Mouse (Mus musculus) adrenal gland, adult (tissue): ENCODE measurements at regions not wholly inside any gene's neighbourhood (a gene's known extent, or its start where the extent isn't known, plus 50 kb on each side); places are given as distances from the start of the nearest gene placed in this dataset.

Source experiments
- DNase-seq, 2 experiments: peaks; one replicate each; pipeline ENCODE4 v3.0.0; 2022 to 2023; ENCODE audit warnings: low spot score in 1 of 2; ENCODE audit not compliant: inconsistent age in 2 of 2

GRCm38 (mm10) chr1:23462411-23462810 lies 64.8 kb upstream of the Ogfrl1 start:
- DNase-seq: no peak

GRCm38 (mm10) chr1:23464081-23464480 lies 66.5 kb upstream of the Ogfrl1 start:
- DNase-seq: no peak

DNA sequence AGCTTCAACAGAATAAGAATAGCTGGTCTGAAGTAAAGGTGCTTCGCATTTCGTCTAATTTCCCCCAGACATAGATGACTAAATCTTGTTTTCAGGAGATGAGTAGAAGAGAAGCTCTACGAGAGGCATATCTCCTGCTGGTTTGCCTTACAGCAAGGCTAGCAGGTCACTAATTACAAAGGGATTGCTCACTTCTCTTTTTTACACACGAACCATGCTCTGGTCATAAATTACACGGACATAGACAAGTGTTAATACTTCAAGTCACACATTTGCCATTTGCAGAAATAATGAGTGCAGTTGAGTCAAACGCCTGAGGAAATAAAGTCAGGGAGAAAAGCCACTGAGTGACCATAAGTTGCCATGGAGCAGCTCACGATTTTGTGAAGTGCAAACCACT lies 68.8 kb upstream of the Ogfrl1 start:
- no peak for DNase-seq

GRCm38 (mm10) chr1:23467405-23467804 lies 69.8 kb upstream of the Ogfrl1 start:
- DNase-seq: no peak

- no peak for DNase-seq
These were observed 83.3 kb upstream of the Ogfrl1 start for GRCm38 (mm10) chr1:23480776-23481320.

GRCm38 (mm10) chr1:23484566-23484965 lies 87.0 kb upstream of the Ogfrl1 start:
- no peak for DNase-seq

- no peak for DNase-seq
These were observed 87.7 kb upstream of the Ogfrl1 start for GRCm38 (mm10) chr1:23485150-23485775.

DNA sequence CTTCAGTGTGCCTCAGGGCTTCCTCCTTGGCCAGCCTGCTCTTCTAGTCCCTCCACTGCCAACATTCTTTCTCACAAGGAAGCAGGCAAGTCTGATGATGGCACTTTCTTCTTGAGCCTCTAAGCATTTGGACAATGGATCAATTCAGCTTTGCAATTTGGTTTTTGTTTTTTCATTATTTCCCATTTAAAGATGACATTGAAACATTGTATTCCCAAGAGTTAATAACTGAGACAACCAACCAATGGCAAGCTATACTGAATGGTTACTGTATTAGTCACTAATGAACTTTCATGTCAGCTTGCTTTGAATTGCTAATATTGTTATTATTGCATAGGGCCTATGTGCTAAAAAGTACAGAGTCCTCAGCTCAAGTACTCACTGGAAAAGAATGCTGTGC lies 89.5 kb upstream of the Ogfrl1 start:
- no peak for DNase-seq

GRCm38 (mm10) chr1:23490640-23491039 lies 93.1 kb upstream of the Ogfrl1 start:
- DNase-seq: no peak

GRCm38 (mm10) chr1:23491041-23491440 lies 93.5 kb upstream of the Ogfrl1 start:
- no peak for DNase-seq

GRCm38 (mm10) chr1:23492981-23493380 lies 95.4 kb upstream of the Ogfrl1 start:
- DNase-seq: no peak

DNA sequence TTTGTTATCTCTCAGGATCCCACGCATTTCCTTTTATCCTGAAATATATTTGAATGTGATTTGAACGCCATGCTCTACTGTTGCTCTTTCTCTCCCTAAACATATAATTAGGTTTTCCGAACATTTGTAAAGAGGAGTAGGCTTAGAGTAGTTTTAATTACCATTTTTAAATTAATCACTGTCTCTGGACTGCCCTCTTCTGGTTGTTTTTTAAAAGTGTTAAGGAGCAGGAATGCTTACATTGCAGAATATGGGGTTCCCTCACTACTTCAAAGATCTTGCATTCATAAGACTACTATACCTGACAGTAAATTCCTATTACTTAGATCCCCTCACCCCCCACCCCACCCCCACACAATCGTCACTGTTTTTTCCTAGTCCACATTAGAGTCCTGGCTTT lies 97.8 kb upstream of the Ogfrl1 start:
- DNase-seq: peak in 1 of 2 experiments; percentile 22

GRCm38 (mm10) chr1:23520113-23520512 lies 122.5 kb upstream of the Ogfrl1 start:
- no peak for DNase-seq

DNA sequence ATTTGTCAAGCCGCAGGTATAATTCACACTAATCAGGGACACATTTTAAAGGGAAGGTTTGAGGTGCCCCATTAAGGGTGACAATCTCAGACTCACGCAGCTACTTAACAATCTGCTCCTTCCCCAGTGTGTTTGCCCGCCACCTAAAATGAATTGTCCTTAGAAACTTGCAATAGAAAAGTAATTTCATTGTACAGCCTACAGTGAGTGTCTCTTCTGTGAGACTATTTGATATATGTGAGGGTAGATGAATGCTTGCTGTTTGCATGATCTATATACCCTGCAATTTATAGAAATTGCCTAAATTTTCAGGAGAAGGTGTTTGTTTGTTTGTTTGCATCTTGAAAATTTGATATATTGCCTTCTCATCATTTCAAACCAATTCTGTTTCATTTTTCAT lies 135.1 kb upstream of the Ogfrl1 start:
- no peak for DNase-seq

DNA sequence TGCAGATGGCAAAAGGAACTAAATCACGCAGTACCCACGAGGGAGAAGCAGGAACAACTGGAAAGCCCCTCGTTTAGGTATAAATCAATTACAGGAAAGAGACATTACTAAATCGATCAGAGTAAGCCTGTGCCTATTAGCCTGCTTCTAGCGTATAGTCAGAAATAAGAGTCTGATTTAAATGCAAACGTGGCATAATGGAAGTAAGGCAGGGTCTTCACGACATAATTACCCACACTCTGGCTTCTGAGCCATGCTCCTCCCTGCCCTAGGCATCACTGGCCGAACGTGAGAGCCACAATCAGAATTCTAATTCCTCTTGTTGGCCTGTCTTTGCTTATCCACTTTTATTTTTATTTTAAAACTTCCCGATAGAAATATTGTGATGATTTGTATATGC lies 139.0 kb upstream of the Ogfrl1 start:
- no peak for DNase-seq

DNA sequence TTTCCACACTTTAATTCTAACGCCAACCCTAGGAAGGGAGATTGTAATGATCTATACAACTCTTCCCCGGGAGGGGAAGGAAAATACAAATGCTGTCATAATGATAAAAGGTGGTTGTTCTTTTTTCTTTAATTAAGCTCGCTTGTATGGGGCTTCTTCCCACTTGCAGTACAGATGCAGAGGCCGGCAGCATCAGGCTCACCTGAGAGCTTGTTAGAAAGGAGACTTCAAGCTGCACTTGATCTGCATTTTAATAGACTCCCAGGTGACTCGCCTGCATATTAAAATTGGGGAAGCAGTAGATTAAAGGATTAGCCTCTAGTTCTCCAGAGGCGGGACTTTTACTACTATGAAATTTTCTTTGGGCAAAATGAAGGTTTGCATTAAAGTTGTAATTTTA lies 140.8 kb upstream of the Ogfrl1 start:
- DNase-seq: no peak

- no peak for DNase-seq
These were observed 143.0 kb upstream of the Ogfrl1 start for GRCm38 (mm10) chr1:23540594-23540993.

GRCm38 (mm10) chr1:23555794-23556193 lies 158.2 kb upstream of the Ogfrl1 start:
- DNase-seq: no peak

DNA sequence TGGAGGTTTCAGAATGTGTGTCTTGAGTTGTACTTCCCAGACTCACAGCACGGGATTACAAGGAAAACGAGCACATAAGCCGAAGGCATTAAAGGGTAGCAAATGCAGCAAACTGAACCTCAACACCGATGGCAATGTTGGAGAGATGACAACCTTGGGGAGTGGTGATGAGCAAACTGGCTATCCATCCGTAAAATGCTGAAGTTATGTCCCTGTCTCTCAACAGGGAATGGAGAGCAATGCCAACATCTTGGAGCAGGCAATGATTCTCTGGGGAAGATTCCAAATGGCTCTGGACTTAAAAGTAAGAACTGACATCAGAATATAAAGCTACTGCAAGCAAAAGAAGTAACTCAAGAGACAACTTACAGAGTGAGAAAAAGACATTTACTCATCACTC lies 170.5 kb upstream of the Ogfrl1 start:
- DNase-seq: no peak

- no peak for DNase-seq
These were observed 176.9 kb upstream of the Ogfrl1 start for GRCm38 (mm10) chr1:23574461-23574860.

DNA sequence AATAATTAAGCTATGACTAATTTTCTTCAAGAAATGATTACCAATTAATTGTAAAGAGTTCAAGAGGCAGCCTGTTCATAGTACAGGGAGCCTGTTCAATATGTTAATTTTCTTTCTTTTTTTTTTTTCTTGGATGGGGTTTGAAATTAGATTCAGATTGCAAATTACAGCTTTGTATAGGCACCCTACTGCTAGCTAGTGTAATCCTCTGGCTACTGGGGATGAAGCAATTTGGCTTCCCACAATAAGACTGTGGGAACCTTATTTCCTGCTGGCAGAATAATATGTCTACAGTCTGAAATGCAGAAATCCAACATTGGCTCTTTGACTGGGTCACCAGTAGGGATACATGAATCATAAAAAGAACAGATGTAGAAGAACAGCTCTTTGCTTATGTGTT lies 177.4 kb upstream of the Ogfrl1 start:
- no peak for DNase-seq

GRCm38 (mm10) chr1:23575515-23575914 lies 177.9 kb upstream of the Ogfrl1 start:
- DNase-seq: no peak

DNA sequence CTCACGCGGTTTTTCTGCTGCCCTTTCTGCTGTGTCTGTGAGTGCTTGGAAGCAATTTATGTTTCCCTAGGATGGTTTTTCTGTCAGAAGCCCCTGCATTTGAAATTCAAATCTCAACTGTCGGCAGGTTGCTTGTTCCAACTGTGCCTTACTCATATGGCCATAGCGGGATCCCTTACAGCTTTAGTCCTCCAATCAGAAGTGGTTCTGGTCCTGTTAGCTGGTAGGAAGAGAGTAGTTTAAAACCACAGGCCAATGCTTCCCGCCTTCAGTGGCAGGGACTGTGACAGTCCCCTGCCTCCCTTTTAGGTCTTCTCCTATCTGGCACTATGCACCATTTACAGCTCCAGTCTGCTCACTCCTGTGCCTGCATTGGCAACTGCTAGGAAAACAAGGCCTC lies 178.6 kb upstream of the Ogfrl1 start:
- DNase-seq: no peak
